Mouse (Mus musculus): ENCODE measurements around the gene Tango2. TPM values are rescaled to one million over a fixed set of nuclear protein-coding genes. Genes with fewer than 3 reads are reported as not detected.

The Tango2 gene
- polyA plus RNA-seq, 1 experiment from 2014 or later: 27.4 TPM

DNA sequence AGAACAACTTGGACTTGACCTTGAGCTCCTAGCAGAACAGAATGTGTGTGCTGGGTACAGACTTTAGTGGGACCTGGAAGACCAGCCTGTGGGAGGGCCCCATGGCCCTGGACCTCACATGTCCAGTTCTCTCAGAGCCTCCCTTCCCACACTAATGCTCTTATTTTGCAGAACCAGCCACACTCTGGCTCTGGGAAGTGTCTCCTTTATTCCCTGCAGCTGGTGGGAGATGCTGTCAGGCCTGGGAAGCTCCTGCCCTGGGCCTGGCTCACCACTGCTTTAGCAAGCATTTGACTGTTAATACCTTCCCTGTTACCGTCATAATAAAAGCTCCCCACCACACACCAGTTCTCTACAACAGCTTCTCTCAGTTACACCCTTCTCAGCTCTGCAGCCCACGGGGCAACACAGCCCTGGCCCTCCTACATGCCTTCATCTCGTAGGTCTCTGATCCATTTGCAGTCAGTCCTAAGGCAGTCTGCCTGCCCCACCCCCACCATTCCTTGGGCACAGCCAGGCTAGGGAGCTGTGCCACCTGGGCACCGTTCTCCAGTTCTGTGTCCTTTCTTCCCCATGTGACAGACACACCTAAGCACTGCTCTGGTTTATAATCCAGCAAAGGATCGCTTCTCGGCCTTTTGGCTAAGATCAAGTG lies 12.4 kb upstream of the Tango2 start:
- H3K36me3 ChIP-seq (ENCODE audit: control insufficient read depth, insufficient read depth, low read length): no peaks in the 10 kb centered on the region
- ATAC-seq (ENCODE audit: insufficient number of reproducible peaks, insufficient read depth, low FRiP score, low read depth): peak; percentile 65; the same call in 1 of the 2 replicates
- 68% methylated on average over 6 of the region's 6 CpGs for whole genome bisulfite sequencing
- no peak overlapping the region for H3K27ac ChIP-seq (ENCODE audit: low read length)
- no peaks in the 10 kb centered on the region for H3K27me3 ChIP-seq (ENCODE audit: control insufficient read depth, insufficient read depth, low read length)
- H3K9me3 ChIP-seq (ENCODE audit: control insufficient read depth, low read depth, low read length): no peaks in the 10 kb centered on the region
- no peaks in the 10 kb centered on the region for H3K4me1 ChIP-seq (ENCODE audit: control insufficient read depth, insufficient read depth, low read length)
- no peak overlapping the region for H3K9ac ChIP-seq (replicated peaks; ENCODE audit: low read depth, low read length)
- no peak overlapping the region for H3K4me2 ChIP-seq (replicated peaks; ENCODE audit: low read depth, low read length)
- no peak overlapping the region for H3K4me3 ChIP-seq (ENCODE audit: low read depth, low read length)

DNA sequence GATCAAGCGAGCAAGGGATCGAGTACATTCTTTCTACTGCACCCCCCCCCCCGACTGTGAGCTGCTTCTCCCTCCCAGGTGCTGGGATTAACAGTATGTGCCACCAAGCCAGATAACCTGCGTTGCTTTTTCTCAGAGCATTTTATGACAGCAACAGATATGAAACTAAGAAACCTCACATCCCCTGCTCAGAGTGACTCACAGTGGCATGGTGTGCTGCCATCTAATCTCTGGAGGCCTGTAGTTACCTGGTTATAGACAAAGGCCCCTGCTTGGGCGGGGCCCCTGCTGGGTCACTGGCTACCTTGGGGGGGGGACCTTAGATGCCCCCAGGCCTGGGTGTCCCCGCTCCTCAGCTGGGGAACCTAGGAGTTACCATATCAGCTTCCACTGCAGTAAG lies 10.1 kb upstream of the Tango2 start:
- Histone ChIP-seq H3K4me1 (ENCODE audit: control insufficient read depth, insufficient read depth, low read length) (no peaks in the 10 kb centered on the region), H3K27ac (ENCODE audit: low read length) (no peak overlapping the region), H3K9me3 (ENCODE audit: control insufficient read depth, low read depth, low read length) (no peaks in the 10 kb centered on the region), H3K4me3 (ENCODE audit: low read depth, low read length) (no peak overlapping the region), H3K27me3 (ENCODE audit: control insufficient read depth, insufficient read depth, low read length) (no peaks in the 10 kb centered on the region), H3K36me3 (ENCODE audit: control insufficient read depth, insufficient read depth, low read length) (no peaks in the 10 kb centered on the region), H3K9ac (replicated peaks; ENCODE audit: low read depth, low read length) (no peak overlapping the region), H3K4me2 (replicated peaks; ENCODE audit: low read depth, low read length) (no peak overlapping the region)
- ATAC-seq (ENCODE audit: insufficient number of reproducible peaks, insufficient read depth, low FRiP score, low read depth): no peak
- 83% methylated on average over 6 of the region's 6 CpGs for WGBS

DNA sequence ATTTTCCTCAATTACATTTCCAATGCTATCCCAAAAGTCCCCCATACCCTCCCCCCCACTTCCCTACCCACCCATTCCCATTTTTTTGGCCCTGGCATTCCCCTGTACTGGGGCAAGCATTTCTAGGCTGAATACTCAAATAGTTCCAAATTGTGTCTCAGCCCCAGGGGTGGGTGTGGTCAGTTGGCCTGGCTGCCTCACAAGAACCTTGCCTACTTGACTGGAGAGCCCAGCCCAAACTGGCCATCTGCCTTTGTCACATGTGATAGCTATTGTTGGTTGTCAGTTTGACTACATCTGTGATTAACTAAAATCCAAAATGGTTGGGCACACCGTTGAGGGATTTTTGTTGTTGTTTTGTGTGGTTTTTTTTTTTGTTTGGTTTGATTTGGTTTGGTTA lies 9.1 kb upstream of the Tango2 start:
- no peak for ATAC-seq (ENCODE audit: insufficient number of reproducible peaks, insufficient read depth, low FRiP score, low read depth)
- H3K27ac ChIP-seq (ENCODE audit: low read length): no peak overlapping the region
- H3K27me3 ChIP-seq (ENCODE audit: control insufficient read depth, insufficient read depth, low read length): no peaks in the 10 kb centered on the region
- no peaks in the 10 kb centered on the region for H3K4me1 ChIP-seq (ENCODE audit: control insufficient read depth, insufficient read depth, low read length)
- H3K9ac ChIP-seq (replicated peaks; ENCODE audit: low read depth, low read length): no peak overlapping the region
- H3K4me3 ChIP-seq (ENCODE audit: low read depth, low read length): no peak overlapping the region
- 79% methylated on average over 1 of the region's 1 CpGs for WGBS
- H3K9me3 ChIP-seq (ENCODE audit: control insufficient read depth, low read depth, low read length): no peaks in the 10 kb centered on the region
- no peaks in the 10 kb centered on the region for H3K36me3 ChIP-seq (ENCODE audit: control insufficient read depth, insufficient read depth, low read length)
- H3K4me2 ChIP-seq (replicated peaks; ENCODE audit: low read depth, low read length): no peak overlapping the region

DNA sequence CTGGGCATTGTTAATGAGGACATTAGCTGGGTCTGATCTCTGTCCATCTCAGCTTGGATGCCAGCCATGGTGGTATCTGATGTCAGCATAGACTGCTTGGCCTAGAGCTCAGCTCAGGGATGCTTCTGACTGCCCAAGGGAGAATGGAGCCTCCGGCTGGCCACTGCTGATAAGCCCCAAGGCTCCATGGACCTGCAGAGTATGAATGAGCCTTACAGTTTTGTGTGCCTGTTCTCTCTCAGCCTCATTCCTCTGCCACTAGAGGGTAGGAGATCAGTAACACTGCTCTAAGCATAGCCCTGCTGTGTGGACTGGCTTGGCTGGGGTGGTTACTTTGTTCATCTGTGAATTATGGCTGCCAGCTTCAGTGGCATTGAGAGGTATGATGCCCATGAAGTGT lies 5.2 kb upstream of the Tango2 start:
- no peak overlapping the region for H3K9ac ChIP-seq (replicated peaks; ENCODE audit: low read depth, low read length)
- H3K9me3 ChIP-seq (ENCODE audit: control insufficient read depth, low read depth, low read length): no peaks in the 10 kb centered on the region
- H3K36me3 ChIP-seq (ENCODE audit: control insufficient read depth, insufficient read depth, low read length): no peaks in the 10 kb centered on the region
- H3K27ac ChIP-seq (ENCODE audit: low read length): no peak overlapping the region
- no peaks in the 10 kb centered on the region for H3K4me1 ChIP-seq (ENCODE audit: control insufficient read depth, insufficient read depth, low read length)
- no peaks in the 10 kb centered on the region for H3K27me3 ChIP-seq (ENCODE audit: control insufficient read depth, insufficient read depth, low read length)
- no peak for ATAC-seq (ENCODE audit: insufficient number of reproducible peaks, insufficient read depth, low FRiP score, low read depth)
- 48% methylated on average over 1 of the region's 1 CpGs for WGBS
- no peak overlapping the region for H3K4me2 ChIP-seq (replicated peaks; ENCODE audit: low read depth, low read length)
- H3K4me3 ChIP-seq (ENCODE audit: low read depth, low read length): no peak overlapping the region

DNA sequence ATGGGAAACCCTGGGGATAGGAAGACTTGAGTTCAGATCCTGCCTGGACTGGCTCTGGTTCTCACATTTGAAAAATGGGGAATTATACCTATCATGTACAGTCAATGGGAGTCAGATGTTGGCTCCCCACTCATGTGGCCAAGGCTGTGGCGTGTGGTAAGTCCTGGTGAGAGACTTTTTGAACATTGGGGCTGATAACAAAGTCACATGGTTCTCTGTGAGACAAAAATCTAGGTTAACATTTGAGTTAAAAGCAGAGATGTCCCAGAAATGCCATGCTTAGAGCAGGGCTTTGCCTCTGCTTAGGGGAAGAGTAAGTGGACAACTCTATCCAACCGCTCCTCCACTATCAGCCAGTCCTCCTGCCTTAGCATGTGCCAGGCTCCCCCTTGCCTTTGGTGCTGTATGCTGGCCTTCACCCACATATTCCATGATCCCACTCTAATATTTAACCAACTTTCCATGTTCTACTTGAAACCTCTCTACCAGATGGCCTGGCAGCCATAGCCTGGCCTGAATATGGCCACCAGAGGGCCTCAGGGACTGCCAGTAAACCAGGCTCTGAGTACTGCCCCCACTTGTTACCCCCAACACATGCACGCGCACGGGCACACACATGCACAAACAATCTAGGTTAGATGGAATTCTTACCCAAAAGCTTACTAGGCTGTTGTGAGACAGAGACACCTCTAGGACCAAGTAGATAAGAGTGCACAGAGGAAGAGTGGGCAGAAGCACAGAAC lies 3.6 kb upstream of the Tango2 start:
- Histone ChIP-seq H3K27me3 (ENCODE audit: control insufficient read depth, insufficient read depth, low read length) (no peaks in the 10 kb centered on the region), H3K9ac (replicated peaks; ENCODE audit: low read depth, low read length) (no peak overlapping the region), H3K9me3 (ENCODE audit: control insufficient read depth, low read depth, low read length) (no peaks in the 10 kb centered on the region), H3K27ac (ENCODE audit: low read length) (no peak overlapping the region), H3K4me3 (ENCODE audit: low read depth, low read length) (no peak overlapping the region), H3K4me2 (replicated peaks; ENCODE audit: low read depth, low read length) (no peak overlapping the region), H3K36me3 (ENCODE audit: control insufficient read depth, insufficient read depth, low read length) (no peaks in the 10 kb centered on the region), H3K4me1 (ENCODE audit: control insufficient read depth, insufficient read depth, low read length) (peaks cover 3% of the 10 kb centered on the region; the same call in 1 of the 2 replicates)
- ATAC-seq (ENCODE audit: insufficient number of reproducible peaks, insufficient read depth, low FRiP score, low read depth): no peak
- WGBS: 66% methylated on average over 5 of the region's 5 CpGs

DNA sequence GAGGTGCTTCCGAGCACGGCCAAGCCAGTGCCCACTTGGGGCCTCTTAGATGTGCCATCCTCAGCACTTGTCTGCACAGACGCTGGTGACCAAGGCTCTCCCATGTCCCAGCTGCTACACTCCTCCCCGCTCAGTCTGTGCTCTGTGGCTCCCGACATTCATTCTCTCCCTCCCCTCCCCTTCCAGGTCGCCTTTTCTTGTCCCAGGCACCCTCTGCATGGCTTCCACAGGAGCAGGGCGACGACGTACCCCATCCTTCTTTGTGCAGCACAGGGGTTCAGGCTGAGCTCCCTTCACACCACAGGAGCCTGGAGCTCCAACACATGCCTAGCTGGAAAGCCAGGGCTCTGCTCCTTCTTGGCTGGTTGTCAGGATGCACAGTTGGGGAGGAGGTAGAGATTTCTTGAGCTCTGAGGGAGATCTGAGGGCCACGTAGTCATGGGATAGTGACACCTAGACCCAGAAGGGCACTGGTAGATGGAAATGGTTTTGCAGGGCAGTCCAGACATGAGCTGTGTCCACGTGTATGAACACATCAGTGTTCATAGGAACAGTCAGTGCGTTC lies 1.9 kb upstream of the Tango2 start:
- H3K4me2 ChIP-seq (replicated peaks; ENCODE audit: low read depth, low read length): no peak overlapping the region

DNA sequence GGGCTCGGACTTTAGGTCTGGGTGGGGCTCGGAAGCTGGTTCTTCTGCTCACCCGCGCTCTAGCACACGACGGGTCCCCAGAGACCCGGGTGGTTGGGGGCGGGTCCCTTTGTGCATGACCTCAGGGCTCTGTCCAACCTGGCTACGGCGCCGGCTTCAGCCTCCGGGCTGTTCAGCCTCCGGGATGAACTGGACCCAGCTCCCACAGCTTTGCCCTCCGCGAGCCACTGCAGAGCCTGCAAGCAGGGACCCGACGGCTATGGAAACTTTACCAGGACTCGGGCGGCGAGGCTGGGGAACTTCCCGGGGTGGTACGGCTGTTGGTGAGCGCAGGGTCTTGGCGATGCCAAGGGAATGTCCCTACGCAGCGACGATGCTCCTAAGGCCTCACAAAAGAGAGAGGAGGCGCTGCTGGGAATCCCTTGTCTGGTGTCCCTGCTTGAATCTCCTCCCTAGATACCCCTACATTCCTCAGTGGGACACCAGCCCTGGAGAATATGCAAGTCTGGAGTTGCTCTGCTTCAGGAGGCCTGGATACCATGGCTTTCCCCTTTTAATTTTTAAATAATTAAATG lies 785 bp upstream of the Tango2 start:
- H3K27ac ChIP-seq (ENCODE audit: low read length): no peak overlapping the region
- WGBS: under 1% methylated on average over 28 of the region's 28 CpGs
- peak; percentile 8 for ATAC-seq (ENCODE audit: insufficient number of reproducible peaks, insufficient read depth, low FRiP score, low read depth)

More for the DNA sequence above, 1.9 kb upstream of the Tango2 start:
- H3K36me3 ChIP-seq (ENCODE audit: control insufficient read depth, insufficient read depth, low read length): no peaks in the 10 kb centered on the region
- WGBS: 80% methylated on average over 12 of the region's 12 CpGs
- no peaks in the 10 kb centered on the region for H3K9me3 ChIP-seq (ENCODE audit: control insufficient read depth, low read depth, low read length)
- H3K9ac ChIP-seq (replicated peaks; ENCODE audit: low read depth, low read length): no peak overlapping the region
- ATAC-seq (ENCODE audit: insufficient number of reproducible peaks, insufficient read depth, low FRiP score, low read depth): no peak
- peaks cover 3% of the 10 kb centered on the region; the same call in 1 of the 2 replicates for H3K4me1 ChIP-seq (ENCODE audit: control insufficient read depth, insufficient read depth, low read length)
- no peaks in the 10 kb centered on the region for H3K27me3 ChIP-seq (ENCODE audit: control insufficient read depth, insufficient read depth, low read length)
- H3K27ac ChIP-seq (ENCODE audit: low read length): no peak overlapping the region
- no peak overlapping the region for H3K4me3 ChIP-seq (ENCODE audit: low read depth, low read length)

DNA sequence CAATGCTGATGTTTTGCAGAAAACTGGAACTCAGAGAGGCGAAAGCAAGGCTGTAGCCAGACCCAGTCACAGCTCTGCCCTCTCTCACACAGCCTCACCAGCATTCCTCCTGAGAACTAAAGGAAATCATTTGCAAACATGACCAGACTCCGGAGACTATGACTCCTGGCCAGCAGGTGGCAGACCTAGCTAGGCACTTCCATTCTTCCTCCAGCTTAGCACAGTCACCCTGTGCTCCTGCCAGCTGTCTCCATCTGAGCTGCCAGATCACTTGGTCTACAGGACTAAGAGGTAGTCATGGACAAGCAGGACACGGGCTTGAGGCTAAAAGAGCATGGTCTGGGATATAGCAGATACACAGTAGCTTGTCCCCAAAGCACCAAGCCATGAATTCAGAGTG lies 2.7 kb downstream of the Tango2 start:
- Histone ChIP-seq H3K36me3 (ENCODE audit: control insufficient read depth, insufficient read depth, low read length) (no peaks in the 10 kb centered on the region), H3K9me3 (ENCODE audit: control insufficient read depth, low read depth, low read length) (no peaks in the 10 kb centered on the region), H3K4me2 (replicated peaks; ENCODE audit: low read depth, low read length) (no peak overlapping the region), H3K4me3 (ENCODE audit: low read depth, low read length) (no peak overlapping the region), H3K9ac (replicated peaks; ENCODE audit: low read depth, low read length) (no peak overlapping the region), H3K27me3 (ENCODE audit: control insufficient read depth, insufficient read depth, low read length) (no peaks in the 10 kb centered on the region), H3K27ac (ENCODE audit: low read length) (no peak overlapping the region), H3K4me1 (ENCODE audit: control insufficient read depth, insufficient read depth, low read length) (peaks cover 10% of the 10 kb centered on the region; the same call in 1 of the 2 replicates)
- 4% methylated on average over 3 of the region's 3 CpGs for WGBS
- peak; percentile 15; the same call in 1 of the 2 replicates for ATAC-seq (ENCODE audit: insufficient number of reproducible peaks, insufficient read depth, low FRiP score, low read depth)

More for the DNA sequence above, 785 bp upstream of the Tango2 start:
- H3K4me3 ChIP-seq (ENCODE audit: low read depth, low read length): peak overlapping the region; percentile 70
- H3K36me3 ChIP-seq (ENCODE audit: control insufficient read depth, insufficient read depth, low read length): no peaks in the 10 kb centered on the region
- no peaks in the 10 kb centered on the region for H3K9me3 ChIP-seq (ENCODE audit: control insufficient read depth, low read depth, low read length)
- peak overlapping the region; percentile 99 for H3K4me2 ChIP-seq (replicated peaks; ENCODE audit: low read depth, low read length)
- H3K27me3 ChIP-seq (ENCODE audit: control insufficient read depth, insufficient read depth, low read length): no peaks in the 10 kb centered on the region
- H3K9ac ChIP-seq (replicated peaks; ENCODE audit: low read depth, low read length): peak overlapping the region; percentile 46
- peaks cover 7% of the 10 kb centered on the region; the same call in 1 of the 2 replicates for H3K4me1 ChIP-seq (ENCODE audit: control insufficient read depth, insufficient read depth, low read length)

Measured in stomach, embryonic 14.5 days (tissue).